Mouse (Mus musculus): ENCODE measurements around the gene Rap2a. TPM values are rescaled to one million over a fixed set of nuclear protein-coding genes. Genes with fewer than 3 reads are reported as not detected.

Rap2a gene
- total and polyA plus RNA-seq, 2 experiments from 2014 or later: 8.3 to 15.2 TPM

DNA sequence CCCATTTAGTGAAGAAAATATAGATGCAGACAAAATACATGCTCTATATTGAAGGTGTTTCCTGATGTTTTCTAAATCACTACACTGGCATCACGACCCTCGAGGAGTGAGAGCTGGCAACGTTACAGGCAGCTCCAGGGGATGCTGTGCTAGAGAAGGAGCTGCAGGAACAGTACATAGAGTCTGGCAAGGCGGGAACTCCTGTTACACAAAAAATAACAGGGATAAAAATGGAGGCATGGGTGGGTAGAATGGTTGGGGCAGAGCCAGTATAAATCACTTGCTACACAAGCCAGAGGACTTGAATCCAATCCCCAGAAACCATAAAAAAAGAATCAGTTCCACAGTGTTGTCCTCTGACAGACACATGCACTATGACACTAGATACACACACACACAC, 37.0 kb upstream of the Rap2a start:
- no peak for TF ChIP-seq CTCF (IDR thresholded peaks at IDR 0.05; ENCODE audit: low read depth)
- no peak for TF ChIP-seq EP300 (IDR thresholded peaks at IDR 0.05; ENCODE audit: low read depth)
- no peak overlapping the region for H3K4me3 ChIP-seq (ENCODE audit: low read depth, low read length)
- H3K4me1 ChIP-seq (ENCODE audit: control insufficient read depth, insufficient read depth): no peaks in the 10 kb centered on the region
- WGBS: 80% methylated on average over 4 of the region's 4 CpGs
- no peaks in the 10 kb centered on the region for H3K9me3 ChIP-seq (replicated peaks; ENCODE audit: control insufficient read depth, low read length)
- DNase-seq (ENCODE audit: low spot score) (no peak), ATAC-seq (ENCODE audit: insufficient read depth, low read depth) (no peak)
- no peaks in the 10 kb centered on the region for H3K27me3 ChIP-seq (ENCODE audit: control insufficient read depth, insufficient read depth, low read length)
- H3K4me2 ChIP-seq (ENCODE audit: low read depth, low read length): no peak overlapping the region
- H3K9ac ChIP-seq (replicated peaks; ENCODE audit: low read depth, low read length): no peak overlapping the region
- H3K27ac ChIP-seq (ENCODE audit: low read depth): no peak overlapping the region
- 0 out of 2 replicates have a peak, but pooled peaks cover 7% of the 10 kb centered on the region for H3K36me3 ChIP-seq (replicated peaks; ENCODE audit: control insufficient read depth, insufficient read depth, low read length)

DNA sequence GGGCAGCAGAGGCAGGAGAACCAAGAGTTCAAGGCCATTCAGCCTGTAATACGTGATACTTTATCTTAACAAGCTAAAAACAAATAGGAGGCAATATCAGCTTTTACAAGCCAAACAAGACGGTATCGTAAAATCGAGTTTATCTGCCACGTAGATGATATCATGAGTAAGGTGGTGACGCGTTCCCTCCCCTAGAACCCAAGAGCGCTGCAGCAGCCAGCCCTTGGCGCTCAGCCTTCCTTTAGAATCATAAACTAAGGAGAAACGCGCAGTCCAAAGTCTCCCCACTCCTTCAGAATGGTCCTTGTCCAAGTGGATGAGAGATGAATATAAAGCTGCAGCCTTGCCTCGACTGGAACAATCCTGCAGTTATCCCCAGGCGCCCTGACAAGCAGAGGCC, 36.4 kb upstream of the Rap2a start:
- no peak for ATAC-seq (ENCODE audit: insufficient read depth, low read depth)
- H3K4me2 ChIP-seq (ENCODE audit: low read depth, low read length): no peak overlapping the region
- H3K27me3 ChIP-seq (ENCODE audit: control insufficient read depth, insufficient read depth, low read length): no peaks in the 10 kb centered on the region
- TF ChIP-seq EP300 (IDR thresholded peaks at IDR 0.05; ENCODE audit: low read depth) (no peak), CTCF (IDR thresholded peaks at IDR 0.05; ENCODE audit: low read depth) (no peak)
- DNase-seq (ENCODE audit: low spot score): no peak
- WGBS: 84% methylated on average over 13 of the region's 13 CpGs
- H3K9ac ChIP-seq (replicated peaks; ENCODE audit: low read depth, low read length): no peak overlapping the region
- H3K4me1 ChIP-seq (ENCODE audit: control insufficient read depth, insufficient read depth): no peaks in the 10 kb centered on the region
- no peak overlapping the region for H3K27ac ChIP-seq (ENCODE audit: low read depth)
- 0 out of 2 replicates have a peak, but pooled peaks cover 6% of the 10 kb centered on the region for H3K36me3 ChIP-seq (replicated peaks; ENCODE audit: control insufficient read depth, insufficient read depth, low read length)
- no peaks in the 10 kb centered on the region for H3K9me3 ChIP-seq (replicated peaks; ENCODE audit: control insufficient read depth, low read length)
- H3K4me3 ChIP-seq (ENCODE audit: low read depth, low read length): no peak overlapping the region

DNA sequence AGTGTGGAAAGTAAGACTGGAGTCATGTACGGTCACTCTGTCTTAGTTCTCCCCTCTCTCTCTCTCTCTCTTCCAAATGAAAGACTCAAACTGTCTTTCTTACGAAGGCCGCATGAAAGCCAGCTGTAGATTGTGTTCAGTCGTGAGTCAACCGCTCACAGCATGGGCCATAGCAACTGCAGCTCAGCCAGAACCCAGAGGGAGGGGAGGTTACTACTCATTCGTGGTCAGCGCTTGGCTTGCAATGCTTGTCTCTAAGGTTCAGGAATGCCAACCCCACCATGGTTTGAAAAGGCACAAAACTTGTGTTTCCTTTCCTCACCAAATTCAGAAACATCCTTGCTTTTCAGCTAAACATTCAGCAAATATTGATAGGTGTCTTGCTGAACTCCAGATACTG, 24.0 kb upstream of the Rap2a start:
- TF ChIP-seq CTCF (IDR thresholded peaks at IDR 0.05; ENCODE audit: low read depth) (no peak), EP300 (IDR thresholded peaks at IDR 0.05; ENCODE audit: low read depth) (no peak)
- Histone ChIP-seq H3K27me3 (ENCODE audit: control insufficient read depth, insufficient read depth, low read length) (no peaks in the 10 kb centered on the region), H3K4me3 (ENCODE audit: low read depth, low read length) (no peak overlapping the region), H3K4me1 (ENCODE audit: control insufficient read depth, insufficient read depth) (no peaks in the 10 kb centered on the region), H3K27ac (ENCODE audit: low read depth) (no peak overlapping the region), H3K36me3 (replicated peaks; ENCODE audit: control insufficient read depth, insufficient read depth, low read length) (no peaks in the 10 kb centered on the region), H3K4me2 (ENCODE audit: low read depth, low read length) (no peak overlapping the region), H3K9ac (replicated peaks; ENCODE audit: low read depth, low read length) (no peak overlapping the region), H3K9me3 (replicated peaks; ENCODE audit: control insufficient read depth, low read length) (no peaks in the 10 kb centered on the region)
- ATAC-seq (ENCODE audit: insufficient read depth, low read depth) (no peak), DNase-seq (ENCODE audit: low spot score) (no peak)
- WGBS: 92% methylated on average over 7 of the region's 7 CpGs

DNA sequence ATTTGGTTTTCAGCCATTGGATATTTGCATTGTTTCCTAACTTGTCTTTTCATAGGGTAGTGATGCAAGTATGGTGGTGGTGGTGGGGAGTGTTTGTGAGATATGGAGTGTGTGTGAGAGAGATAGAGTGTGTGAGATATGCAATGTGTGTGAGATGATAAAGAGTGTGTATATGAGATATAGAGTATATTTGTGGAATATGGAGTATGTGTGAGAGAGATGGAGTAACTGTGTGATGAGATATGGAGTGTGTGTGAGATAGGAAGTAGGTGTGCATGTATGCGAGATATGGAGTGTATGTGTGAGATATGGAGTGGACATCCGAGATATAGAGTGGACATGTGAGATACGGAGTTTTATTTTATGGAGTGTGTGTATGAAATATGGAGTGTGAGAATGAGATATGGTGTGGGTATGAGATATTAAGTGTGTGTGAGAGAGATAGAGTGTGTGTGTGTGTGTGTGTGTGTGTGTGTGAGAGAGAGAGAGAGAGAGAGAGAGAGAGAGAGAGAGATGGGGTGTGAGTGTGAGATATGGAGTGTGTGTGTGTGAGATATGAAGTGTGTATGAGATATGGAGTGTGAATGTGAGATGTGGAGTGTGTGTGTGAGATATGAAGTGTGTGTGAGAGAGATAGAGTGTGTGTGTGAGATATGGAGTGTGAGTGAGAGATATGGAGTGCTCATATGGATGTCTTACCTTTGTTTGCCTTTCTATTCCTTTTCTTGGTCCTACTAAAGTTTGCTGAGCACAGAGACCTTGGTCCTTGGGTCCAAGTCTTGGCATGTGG, 14.1 kb upstream of the Rap2a start:
- 71% methylated on average over 3 of the region's 3 CpGs for WGBS
- TF ChIP-seq EP300 (IDR thresholded peaks at IDR 0.05; ENCODE audit: low read depth): no peak
- no peak for TF ChIP-seq CTCF (IDR thresholded peaks at IDR 0.05; ENCODE audit: low read depth)
- Histone ChIP-seq H3K27ac (ENCODE audit: low read depth) (no peak overlapping the region), H3K4me3 (ENCODE audit: low read depth, low read length) (no peak overlapping the region), H3K4me2 (ENCODE audit: low read depth, low read length) (no peak overlapping the region), H3K9me3 (replicated peaks; ENCODE audit: control insufficient read depth, low read length) (no peaks in the 10 kb centered on the region), H3K27me3 (ENCODE audit: control insufficient read depth, insufficient read depth, low read length) (no peaks in the 10 kb centered on the region), H3K4me1 (ENCODE audit: control insufficient read depth, insufficient read depth) (no peaks in the 10 kb centered on the region), H3K9ac (replicated peaks; ENCODE audit: low read depth, low read length) (no peak overlapping the region), H3K36me3 (replicated peaks; ENCODE audit: control insufficient read depth, insufficient read depth, low read length) (no peaks in the 10 kb centered on the region)
- DNase-seq (ENCODE audit: low spot score) (no peak), ATAC-seq (ENCODE audit: insufficient read depth, low read depth) (no peak)

DNA sequence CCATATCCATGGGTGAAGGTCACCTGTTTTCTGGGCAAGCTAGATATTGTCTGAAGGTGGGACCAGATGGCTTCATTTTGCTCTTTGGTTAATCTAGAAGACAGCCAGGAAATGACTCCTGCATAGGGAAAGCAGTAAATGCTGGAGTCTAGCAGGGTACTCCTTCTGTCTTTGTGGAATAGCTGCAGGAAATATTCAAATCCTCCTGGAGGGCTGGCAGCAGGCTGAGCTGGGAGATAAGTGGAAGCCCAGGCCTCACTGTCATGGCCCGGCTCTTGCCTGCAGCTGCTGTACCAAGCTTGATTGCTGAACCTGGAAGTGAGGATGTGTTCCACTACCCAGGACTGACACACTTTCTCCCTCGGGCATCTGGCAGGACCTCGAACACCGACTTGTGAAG, 11.4 kb upstream of the Rap2a start:
- Histone ChIP-seq H3K4me2 (ENCODE audit: low read depth, low read length) (no peak overlapping the region), H3K36me3 (replicated peaks; ENCODE audit: control insufficient read depth, insufficient read depth, low read length) (no peaks in the 10 kb centered on the region), H3K27me3 (ENCODE audit: control insufficient read depth, insufficient read depth, low read length) (no peaks in the 10 kb centered on the region), H3K9ac (replicated peaks; ENCODE audit: low read depth, low read length) (no peak overlapping the region), H3K4me1 (ENCODE audit: control insufficient read depth, insufficient read depth) (no peaks in the 10 kb centered on the region), H3K9me3 (replicated peaks; ENCODE audit: control insufficient read depth, low read length) (no peaks in the 10 kb centered on the region), H3K4me3 (ENCODE audit: low read depth, low read length) (no peak overlapping the region), H3K27ac (ENCODE audit: low read depth) (no peak overlapping the region)
- TF ChIP-seq EP300 (IDR thresholded peaks at IDR 0.05; ENCODE audit: low read depth): no peak
- no peak for TF ChIP-seq CTCF (IDR thresholded peaks at IDR 0.05; ENCODE audit: low read depth)
- no peak for DNase-seq (ENCODE audit: low spot score)
- no peak for ATAC-seq (ENCODE audit: insufficient read depth, low read depth)
- WGBS: 68% methylated on average over 4 of the region's 4 CpGs

All from heart, postnatal 0 days (tissue).